Mouse (Mus musculus): ENCODE results near the gene Stxbp6.
"Not testable (repeated sequence)": the region's sequence is repeated elsewhere in the genome, so short reads cannot be mapped to it uniquely, and the experiment has no call there.

DNA sequence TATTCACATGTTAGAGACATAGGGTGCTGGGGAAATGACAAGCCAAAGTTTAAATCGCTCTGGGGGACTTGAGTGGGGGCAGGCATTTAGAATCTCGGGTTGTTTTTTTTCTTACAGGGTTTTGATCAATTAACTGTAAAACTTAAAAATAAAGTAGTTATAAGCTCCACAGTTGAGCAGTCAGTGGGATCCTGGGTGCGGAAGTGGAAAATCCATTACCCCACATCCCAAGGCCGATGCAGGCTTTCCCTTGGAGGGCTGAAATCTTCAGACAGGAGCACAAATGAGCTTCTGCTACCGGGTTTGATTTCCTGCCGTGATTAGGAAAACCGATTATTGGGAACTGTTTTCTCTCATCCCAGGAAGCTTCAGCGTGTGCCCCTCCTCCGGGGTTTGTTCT is 26.8 kb downstream of the Stxbp6 start:
- not testable (repeated sequence) for TF ChIP-seq POLR2A (IDR thresholded peaks at IDR 0.05; ENCODE audit: control insufficient read depth, low read depth, low read length); CTCF (IDR thresholded peaks at IDR 0.05; ENCODE audit: control insufficient read depth, insufficient read depth, insufficient replicate concordance, low read depth, low read length)

All from testis, adult 2 months (tissue).